Mouse (Mus musculus) thymus, postnatal 10 days (tissue): Measurements from ENCODE around the gene Ccdc154.
A peak's percentile ranks its signal among the peaks of the same experiment; 100 is the strongest.

Experiments
- DNase-seq, 2 experiments: peaks; one replicate each; pipeline ENCODE4 v3.0.0; 2021; ENCODE audit warnings: low spot score in 2 of 2

Gene Ccdc154

DNA sequence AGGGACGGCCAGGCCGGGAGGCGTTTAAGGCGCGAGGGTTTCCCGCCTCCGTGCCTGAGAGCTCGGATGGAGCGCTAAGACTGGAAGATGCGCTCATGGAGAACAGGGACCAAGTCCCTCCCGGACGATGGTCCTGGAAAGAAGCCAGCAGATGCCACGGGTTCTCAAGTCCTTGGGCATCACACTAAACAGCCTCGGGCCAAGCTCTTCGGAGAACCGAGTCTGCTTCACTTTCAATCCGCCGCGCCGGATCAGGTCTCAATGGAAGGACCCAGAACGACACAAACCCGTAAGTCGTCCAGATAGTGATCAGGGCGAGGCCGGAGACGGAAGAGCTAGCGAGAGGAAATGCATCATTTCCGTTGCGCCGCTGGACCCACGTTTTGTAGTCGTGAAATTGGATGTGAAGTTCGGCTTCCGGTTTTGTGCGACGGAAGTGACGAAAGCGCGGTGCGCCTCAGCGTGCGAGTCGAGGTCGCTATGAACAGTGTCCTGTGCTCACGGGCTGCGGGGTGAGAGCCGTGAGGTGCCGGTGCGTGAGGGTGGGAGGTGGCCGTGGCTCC lies 21.9 kb downstream of the Ccdc154 start, which contains the start of gene BC003965:
BC003965 (plus strand) TSS at position 426 of the 563 bp plus-strand sequence.
- peak; percentile 93 to 96 for DNase-seq

GRCm38 (mm10) chr17:25184961-25185360 lies 22.7 kb downstream of the Ccdc154 start:
- DNase-seq, result no peak

GRCm38 (mm10) chr17:25187784-25188149 lies 25.5 kb downstream of the Ccdc154 start:
- no peak for DNase-seq

DNA sequence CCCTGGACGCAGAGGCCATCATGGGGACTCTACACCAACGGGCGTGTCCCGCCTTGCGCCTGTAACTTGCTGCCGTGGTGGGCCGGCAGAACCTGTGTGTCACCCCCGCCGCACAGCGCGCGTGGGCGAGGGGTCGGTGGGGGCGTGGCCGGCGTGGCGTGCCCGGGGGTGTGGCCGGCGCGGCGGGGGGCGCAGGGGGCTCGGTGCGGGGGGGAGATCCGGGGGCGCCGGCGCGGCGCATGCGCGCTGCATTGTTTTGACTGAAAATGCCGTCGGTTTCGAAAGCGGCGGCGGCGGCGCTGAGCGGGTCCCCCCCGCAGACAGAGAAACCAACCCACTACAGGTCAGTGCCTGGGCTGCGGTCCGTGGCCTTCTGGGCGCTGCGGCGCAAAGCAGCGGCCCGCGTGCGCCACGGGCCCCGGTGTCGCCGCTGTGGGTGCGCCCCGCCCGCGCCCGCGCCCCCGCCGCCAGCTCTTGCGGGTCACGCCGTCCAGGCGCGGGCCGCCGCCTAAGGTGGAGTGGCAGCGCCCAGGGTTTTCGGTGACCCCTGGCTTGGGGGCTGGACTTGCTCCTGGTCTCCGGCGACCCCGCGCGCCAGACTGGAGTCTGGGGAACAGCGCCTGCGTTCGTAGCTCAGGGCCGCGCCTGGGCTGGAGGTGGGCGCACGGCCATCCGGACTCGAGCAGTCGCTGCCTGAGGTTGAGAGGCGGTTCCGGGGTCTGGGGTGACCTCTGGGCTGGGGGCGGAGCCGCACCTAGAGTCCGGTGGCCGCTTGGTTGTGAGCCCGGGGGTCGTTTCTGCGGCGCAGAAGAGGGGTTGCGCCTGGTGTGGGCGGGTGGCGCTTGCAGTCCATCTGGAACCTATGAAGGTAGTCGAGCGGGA lies 26.1 kb downstream of the Ccdc154 start, which contains the start of gene Unkl:
Unkl (plus strand) TSS at position 248 of the 882 bp plus-strand sequence.
- DNase-seq, result peak; percentile 70 to 86

DNA sequence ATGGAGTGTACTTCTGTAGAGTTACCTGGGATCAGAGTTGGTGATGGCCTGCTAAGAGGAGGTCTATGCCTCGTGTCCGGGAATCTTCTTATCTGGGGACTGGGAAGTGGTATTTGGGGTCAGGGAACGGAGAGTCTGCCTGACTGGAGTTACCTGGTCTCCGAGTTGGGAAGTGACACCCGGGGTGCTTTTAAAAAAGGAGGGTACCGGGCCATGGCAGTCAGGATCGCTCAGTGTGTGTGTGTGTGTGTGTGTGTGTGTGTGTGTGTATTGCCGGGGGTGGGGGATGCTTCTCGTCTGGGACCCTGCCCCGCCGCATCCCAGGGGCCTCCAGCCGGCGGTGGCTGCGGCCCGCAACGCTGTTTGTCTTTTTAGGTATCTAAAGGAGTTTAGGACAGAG lies 26.8 kb downstream of the Ccdc154 start:
- DNase-seq, result peak in 1 of 2 experiments; percentile 9

GRCm38 (mm10) chr17:25202401-25202800 lies 40.1 kb downstream of the Ccdc154 start:
- no peak for DNase-seq

DNA sequence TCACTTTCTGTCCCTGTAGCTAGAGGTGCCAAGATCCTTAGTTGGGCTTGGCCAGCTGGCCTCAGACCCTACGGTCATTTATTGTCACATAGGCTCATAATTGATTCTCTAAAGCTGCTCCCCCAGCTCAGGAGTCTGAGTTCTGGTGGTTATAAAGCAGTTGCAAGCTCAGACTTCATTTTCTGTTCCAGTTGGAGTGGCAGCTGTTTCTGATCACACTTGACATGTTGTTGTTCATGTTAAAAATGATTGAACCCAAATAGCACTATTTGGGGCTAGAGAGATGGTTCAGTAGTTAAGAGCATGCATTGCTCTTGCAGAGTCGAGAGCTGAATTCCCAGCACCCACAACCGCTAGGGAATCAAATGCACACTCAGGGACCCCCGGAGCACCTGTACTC lies 47.7 kb downstream of the Ccdc154 start:
- no peak for DNase-seq

DNA sequence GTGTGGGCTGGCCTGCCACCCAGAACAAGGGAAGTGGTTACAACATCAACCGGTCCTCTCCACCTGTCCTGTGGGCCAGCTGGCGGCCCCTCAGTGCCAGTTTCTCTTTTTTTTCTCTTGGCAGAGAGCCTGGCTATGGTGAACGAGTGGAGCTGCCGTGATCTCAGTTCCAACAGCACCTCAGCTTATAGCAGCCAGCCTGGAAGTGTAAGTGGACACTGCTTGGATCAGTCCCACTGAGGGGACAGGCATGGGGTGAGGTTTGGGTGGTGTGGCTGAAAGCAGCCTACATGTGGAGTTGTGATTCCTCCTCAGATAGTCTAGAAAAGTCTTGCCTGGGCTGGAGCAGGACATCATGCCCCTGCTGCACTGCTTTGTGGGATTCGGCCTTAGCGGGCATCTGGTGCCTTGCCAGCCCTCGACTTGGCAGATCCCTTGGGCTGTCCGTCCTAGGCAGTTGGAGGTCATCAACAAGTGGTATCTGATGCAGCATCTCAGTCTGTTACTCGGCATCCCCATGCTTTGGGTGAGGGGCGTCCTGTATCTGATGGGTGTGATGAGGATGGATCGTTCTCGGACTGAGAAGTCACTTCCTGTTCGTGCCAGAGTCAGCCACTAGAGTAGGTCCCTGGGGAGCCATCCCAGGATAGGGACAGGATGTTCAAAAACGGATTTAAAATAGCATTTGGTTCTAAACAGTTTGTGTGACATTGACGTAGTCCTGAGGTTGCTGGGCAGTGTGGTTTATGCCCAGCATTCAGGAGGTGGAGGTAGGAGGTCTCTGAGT lies 48.6 kb downstream of the Ccdc154 start:
- no peak for DNase-seq

GRCm38 (mm10) chr17:25211705-25212104 lies 49.4 kb downstream of the Ccdc154 start:
- no peak for DNase-seq

GRCm38 (mm10) chr17:25215431-25215830 lies 53.2 kb downstream of the Ccdc154 start:
- no peak for DNase-seq

GRCm38 (mm10) chr17:25218967-25219366 lies 56.7 kb downstream of the Ccdc154 start:
- DNase-seq, result no peak

GRCm38 (mm10) chr17:25219492-25220295 lies 57.4 kb downstream of the Ccdc154 start:
- peak; percentile 38 to 44 for DNase-seq

DNA sequence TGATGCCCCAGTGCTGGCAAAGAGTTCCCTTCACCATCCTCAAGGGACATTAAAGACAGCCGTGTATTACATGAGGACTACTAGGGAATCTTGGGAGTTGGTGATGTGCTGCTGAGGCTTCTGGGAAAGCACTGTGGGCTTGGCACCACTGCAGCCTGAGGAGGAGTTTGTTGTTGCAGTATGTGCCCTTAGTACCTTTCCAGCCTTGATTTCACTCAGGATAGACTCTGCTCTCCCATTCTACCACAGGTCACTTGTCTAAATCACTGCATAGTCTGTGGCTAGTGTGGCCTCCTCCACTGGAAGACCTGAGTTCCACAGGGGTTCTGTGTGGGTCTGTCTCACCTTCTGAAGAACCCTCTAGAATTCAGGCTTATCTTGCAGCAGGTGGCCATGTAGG lies 58.5 kb downstream of the Ccdc154 start:
- DNase-seq, result no peak
